Mouse (Mus musculus): ENCODE data around the gene Atp1b2. TPM values are rescaled to one million over a fixed set of nuclear protein-coding genes. Genes with fewer than 3 reads are reported as not detected.

Gene Atp1b2
- total and polyA plus RNA-seq, 2 experiments from 2014 or later = 15.1 to 23.7 TPM

DNA sequence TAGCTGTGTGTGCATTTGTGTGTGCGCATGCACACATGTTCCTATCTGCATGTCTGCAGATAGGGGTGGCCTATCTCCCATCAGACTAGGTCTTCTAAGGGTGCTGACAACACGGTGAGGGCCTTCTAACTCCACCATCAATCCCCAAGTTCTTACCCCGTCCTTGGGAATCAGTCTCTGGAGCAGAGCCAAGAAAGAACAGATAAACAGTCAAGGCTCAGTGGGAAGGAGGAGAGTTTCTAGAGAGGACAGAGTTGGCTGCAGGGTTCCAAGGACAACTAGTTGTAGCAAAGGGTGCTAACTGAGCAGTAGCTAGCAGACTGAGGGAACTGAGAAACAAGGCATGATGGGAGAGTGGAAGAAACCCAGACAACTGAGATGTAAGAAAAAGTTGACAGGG lies 4.0 kb downstream of the Atp1b2 start:
- no peak for ATAC-seq (ENCODE audit: insufficient read depth, low read depth)
- H3K27me3 ChIP-seq (ENCODE audit: control insufficient read depth, insufficient read depth, low read length) = no peaks in the 10 kb centered on the region
- TF ChIP-seq CTCF (IDR thresholded peaks at IDR 0.05; ENCODE audit: low read depth) = no peak
- TF ChIP-seq EP300 (IDR thresholded peaks at IDR 0.05; ENCODE audit: low read depth) = no peak
- no peak overlapping the region for H3K4me3 ChIP-seq (ENCODE audit: low read depth, low read length)
- peaks cover 60% of the 10 kb centered on the region for H3K4me1 ChIP-seq (ENCODE audit: control insufficient read depth, insufficient read depth)
- no peaks in the 10 kb centered on the region for H3K36me3 ChIP-seq (replicated peaks; ENCODE audit: control insufficient read depth, insufficient read depth, low read length)
- H3K9me3 ChIP-seq (replicated peaks; ENCODE audit: control insufficient read depth, low read length) = no peaks in the 10 kb centered on the region
- WGBS = 31% methylated on average over 3 of the region's 3 CpGs
- DNase-seq (ENCODE audit: low spot score) = no peak
- no peak overlapping the region for H3K9ac ChIP-seq (replicated peaks; ENCODE audit: low read depth, low read length)
- H3K27ac ChIP-seq (ENCODE audit: low read depth) = no peak overlapping the region
- no peak overlapping the region for H3K4me2 ChIP-seq (ENCODE audit: low read depth, low read length)

DNA sequence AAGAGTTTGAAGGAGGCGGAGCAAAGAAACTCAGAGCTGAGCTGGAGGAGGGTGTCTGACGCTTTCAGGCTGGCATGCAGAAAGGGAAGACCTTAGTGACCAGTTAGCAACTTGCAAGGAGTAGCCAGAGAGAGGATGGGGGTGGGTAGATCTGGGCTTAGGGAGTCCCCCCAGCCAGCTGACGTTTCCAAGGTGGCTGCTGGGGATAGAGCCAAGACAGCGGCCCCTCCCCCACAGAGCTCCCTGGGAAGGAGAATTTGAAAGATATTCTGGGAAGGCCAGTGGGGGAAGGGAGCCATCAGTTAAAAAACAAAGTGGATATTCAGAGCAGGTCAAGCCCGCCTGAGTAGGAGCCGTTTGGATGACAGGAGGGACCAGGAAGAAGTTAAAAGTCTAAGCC lies 5.6 kb downstream of the Atp1b2 start:
- H3K9me3 ChIP-seq (replicated peaks; ENCODE audit: control insufficient read depth, low read length) = no peaks in the 10 kb centered on the region
- WGBS = 12% methylated on average over 6 of the region's 6 CpGs
- TF ChIP-seq CTCF (IDR thresholded peaks at IDR 0.05; ENCODE audit: low read depth) (no peak), EP300 (IDR thresholded peaks at IDR 0.05; ENCODE audit: low read depth) (0 out of 2 replicates have a peak, but pooled peaks have one; percentile 52)
- peaks cover 51% of the 10 kb centered on the region for H3K4me1 ChIP-seq (ENCODE audit: control insufficient read depth, insufficient read depth)
- H3K9ac ChIP-seq (replicated peaks; ENCODE audit: low read depth, low read length) = no peak overlapping the region
- ATAC-seq (ENCODE audit: insufficient read depth, low read depth) (peak; percentile 69), DNase-seq (ENCODE audit: low spot score) (peak; percentile 65)
- H3K27me3 ChIP-seq (ENCODE audit: control insufficient read depth, insufficient read depth, low read length) = no peaks in the 10 kb centered on the region
- no peaks in the 10 kb centered on the region for H3K36me3 ChIP-seq (replicated peaks; ENCODE audit: control insufficient read depth, insufficient read depth, low read length)
- no peak overlapping the region for H3K4me3 ChIP-seq (ENCODE audit: low read depth, low read length)
- H3K4me2 ChIP-seq (ENCODE audit: low read depth, low read length) = peak overlapping the region; percentile 33
- peak overlapping the region; percentile 73 for H3K27ac ChIP-seq (ENCODE audit: low read depth)

DNA sequence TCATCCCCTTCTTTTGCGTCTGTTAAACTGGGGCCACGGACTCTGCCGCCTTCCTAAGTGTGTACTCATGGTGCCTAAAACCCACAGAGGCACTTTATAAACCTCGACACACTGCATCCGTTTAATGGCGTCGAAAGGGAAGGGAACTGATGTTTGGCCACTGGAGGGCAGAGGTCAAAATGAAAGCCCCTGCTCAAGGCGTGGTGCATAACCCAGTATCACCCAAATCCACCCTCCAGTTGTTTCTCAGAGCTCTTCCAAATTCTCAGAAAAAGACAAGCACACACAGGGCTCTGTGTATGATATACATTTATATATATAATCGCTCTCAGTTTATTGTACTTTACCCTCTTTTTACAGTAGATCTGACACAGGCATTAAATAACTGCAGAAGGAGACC lies 6.3 kb downstream of the Atp1b2 start:
- H3K27me3 ChIP-seq (ENCODE audit: control insufficient read depth, insufficient read depth, low read length) = no peaks in the 10 kb centered on the region
- no peak overlapping the region for H3K4me3 ChIP-seq (ENCODE audit: low read depth, low read length)
- H3K9me3 ChIP-seq (replicated peaks; ENCODE audit: control insufficient read depth, low read length) = no peaks in the 10 kb centered on the region
- H3K4me1 ChIP-seq (ENCODE audit: control insufficient read depth, insufficient read depth) = peaks cover 45% of the 10 kb centered on the region
- H3K9ac ChIP-seq (replicated peaks; ENCODE audit: low read depth, low read length) = no peak overlapping the region
- TF ChIP-seq EP300 (IDR thresholded peaks at IDR 0.05; ENCODE audit: low read depth) = no peak
- TF ChIP-seq CTCF (IDR thresholded peaks at IDR 0.05; ENCODE audit: low read depth) = 0 out of 2 replicates have a peak, but pooled peaks have one; percentile 4
- no peak overlapping the region for H3K4me2 ChIP-seq (ENCODE audit: low read depth, low read length)
- 21% methylated on average over 9 of the region's 9 CpGs for WGBS
- no peaks in the 10 kb centered on the region; the same call in 1 of the 2 replicates for H3K36me3 ChIP-seq (replicated peaks; ENCODE audit: control insufficient read depth, insufficient read depth, low read length)
- DNase-seq (ENCODE audit: low spot score) (no peak), ATAC-seq (ENCODE audit: insufficient read depth, low read depth) (no peak)
- peak overlapping the region; percentile 73 for H3K27ac ChIP-seq (ENCODE audit: low read depth)

DNA sequence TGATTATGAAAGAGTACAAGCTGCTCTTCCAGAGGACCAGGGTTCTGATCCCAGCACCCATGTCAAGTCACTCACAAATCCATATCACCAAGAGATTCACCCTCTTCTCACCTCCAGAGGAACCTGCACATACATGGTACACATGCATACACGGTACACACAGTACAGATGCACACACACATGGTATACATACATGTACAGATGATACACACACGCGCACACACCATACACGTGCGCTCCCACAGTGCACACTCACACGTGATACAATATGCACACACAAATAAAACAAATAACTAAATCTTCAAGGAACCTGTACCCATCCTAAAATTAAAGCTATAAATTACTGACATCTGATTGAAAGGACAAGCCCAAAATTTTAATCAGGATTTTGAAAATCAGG lies 10.9 kb downstream of the Atp1b2 start:
- H3K4me1 ChIP-seq (ENCODE audit: control insufficient read depth, insufficient read depth) = peaks cover 7% of the 10 kb centered on the region; the same call in 1 of the 2 replicates
- ATAC-seq (ENCODE audit: insufficient read depth, low read depth) (no peak), DNase-seq (ENCODE audit: low spot score) (no peak)
- 95% methylated on average over 6 of the region's 6 CpGs for WGBS
- TF ChIP-seq EP300 (IDR thresholded peaks at IDR 0.05; ENCODE audit: low read depth) (no peak), CTCF (IDR thresholded peaks at IDR 0.05; ENCODE audit: low read depth) (no peak)
- H3K4me2 ChIP-seq (ENCODE audit: low read depth, low read length) = no peak overlapping the region
- peaks cover 30% of the 10 kb centered on the region for H3K36me3 ChIP-seq (replicated peaks; ENCODE audit: control insufficient read depth, insufficient read depth, low read length)
- no peaks in the 10 kb centered on the region for H3K9me3 ChIP-seq (replicated peaks; ENCODE audit: control insufficient read depth, low read length)
- H3K9ac ChIP-seq (replicated peaks; ENCODE audit: low read depth, low read length) = no peak overlapping the region
- H3K4me3 ChIP-seq (ENCODE audit: low read depth, low read length) = no peak overlapping the region
- H3K27me3 ChIP-seq (ENCODE audit: control insufficient read depth, insufficient read depth, low read length) = no peaks in the 10 kb centered on the region
- H3K27ac ChIP-seq (ENCODE audit: low read depth) = no peak overlapping the region

DNA sequence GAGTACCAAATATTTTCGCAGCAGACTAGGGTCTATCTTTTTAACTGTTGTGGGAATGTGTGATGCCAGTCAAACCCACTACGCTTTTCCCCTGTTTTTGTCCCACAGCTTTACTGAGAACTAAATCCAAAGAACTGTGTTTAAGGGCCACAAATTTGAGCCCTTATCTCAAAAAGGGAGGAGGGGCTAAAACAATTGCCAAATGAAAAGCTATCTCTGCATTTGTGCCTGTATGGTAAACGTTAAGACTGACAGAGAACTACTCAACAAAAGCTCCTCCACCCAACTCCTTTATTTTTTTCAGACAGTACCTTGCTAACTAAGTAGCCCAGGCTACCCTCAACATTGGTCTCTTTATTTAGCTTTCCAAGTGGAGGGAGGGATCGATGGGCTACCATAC lies 12.9 kb downstream of the Atp1b2 start:
- Histone ChIP-seq H3K4me1 (ENCODE audit: control insufficient read depth, insufficient read depth) (no peaks in the 10 kb centered on the region), H3K27me3 (ENCODE audit: control insufficient read depth, insufficient read depth, low read length) (no peaks in the 10 kb centered on the region), H3K4me2 (ENCODE audit: low read depth, low read length) (no peak overlapping the region), H3K4me3 (ENCODE audit: low read depth, low read length) (no peak overlapping the region), H3K9me3 (replicated peaks; ENCODE audit: control insufficient read depth, low read length) (no peaks in the 10 kb centered on the region), H3K9ac (replicated peaks; ENCODE audit: low read depth, low read length) (no peak overlapping the region), H3K36me3 (replicated peaks; ENCODE audit: control insufficient read depth, insufficient read depth, low read length) (peaks cover 51% of the 10 kb centered on the region), H3K27ac (ENCODE audit: low read depth) (no peak overlapping the region)
- no peak for ATAC-seq (ENCODE audit: insufficient read depth, low read depth)
- TF ChIP-seq EP300 (IDR thresholded peaks at IDR 0.05; ENCODE audit: low read depth) (no peak), CTCF (IDR thresholded peaks at IDR 0.05; ENCODE audit: low read depth) (no peak)
- no peak for DNase-seq (ENCODE audit: low spot score)
- WGBS = 71% methylated on average over 4 of the region's 4 CpGs

DNA sequence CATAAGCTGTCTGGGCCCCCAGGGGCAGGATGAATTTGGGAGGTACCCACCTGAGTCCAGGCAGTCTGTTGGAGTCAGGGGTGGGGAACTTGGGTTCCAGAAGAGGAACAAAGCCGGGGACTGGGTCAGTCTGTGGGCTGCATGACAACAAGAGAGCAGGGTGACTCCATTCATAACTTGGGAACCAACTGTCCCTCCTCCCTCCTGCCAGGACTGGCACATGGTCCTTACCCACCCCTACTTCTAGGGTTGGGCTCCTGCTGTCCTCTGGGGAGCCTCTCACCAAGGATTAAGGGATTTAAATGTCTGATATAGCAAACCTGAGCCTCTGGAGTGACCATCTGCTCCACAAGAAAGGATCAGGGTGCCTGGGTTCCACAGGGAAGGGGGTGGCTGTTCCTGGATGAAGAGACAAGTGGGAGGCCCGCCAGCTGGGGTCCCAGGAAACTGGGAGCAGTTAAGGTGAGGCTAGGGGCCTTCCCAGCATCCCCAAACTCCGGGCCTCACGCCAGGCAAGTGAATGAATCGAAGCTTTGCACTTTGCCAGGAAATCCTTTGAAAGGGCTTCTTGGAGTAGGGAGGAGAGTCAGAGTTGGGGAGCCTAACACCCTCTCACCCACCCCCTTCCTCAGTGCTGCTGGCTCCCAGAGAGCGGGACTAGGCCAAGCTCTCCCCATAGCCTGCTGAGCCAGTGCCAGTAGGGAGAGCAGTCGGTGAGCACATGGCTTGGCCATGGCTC lies 13.7 kb downstream of the Atp1b2 start:
- Histone ChIP-seq H3K9me3 (replicated peaks; ENCODE audit: control insufficient read depth, low read length) (no peaks in the 10 kb centered on the region), H3K4me3 (ENCODE audit: low read depth, low read length) (no peak overlapping the region), H3K36me3 (replicated peaks; ENCODE audit: control insufficient read depth, insufficient read depth, low read length) (peaks cover 58% of the 10 kb centered on the region), H3K27me3 (ENCODE audit: control insufficient read depth, insufficient read depth, low read length) (no peaks in the 10 kb centered on the region), H3K4me2 (ENCODE audit: low read depth, low read length) (no peak overlapping the region), H3K4me1 (ENCODE audit: control insufficient read depth, insufficient read depth) (no peaks in the 10 kb centered on the region), H3K9ac (replicated peaks; ENCODE audit: low read depth, low read length) (no peak overlapping the region), H3K27ac (ENCODE audit: low read depth) (no peak overlapping the region)
- DNase-seq (ENCODE audit: low spot score) = no peak
- 63% methylated on average over 7 of the region's 7 CpGs for WGBS
- ATAC-seq (ENCODE audit: insufficient read depth, low read depth) = no peak
- TF ChIP-seq CTCF (IDR thresholded peaks at IDR 0.05; ENCODE audit: low read depth) (no peak), EP300 (IDR thresholded peaks at IDR 0.05; ENCODE audit: low read depth) (no peak)
